Mouse (Mus musculus) liver, embryonic 16.5 days (tissue): ENCODE data around the gene F12. TPM values are rescaled to one million over a fixed set of nuclear protein-coding genes. Genes with fewer than 3 reads are reported as not detected.
A peak's percentile ranks its signal among the peaks of the same experiment; 100 is the strongest.

Experiments used
- ATAC-seq: fragments of 200-750 bp; cut with Nextera tagmentation; 2 replicates; pipeline ENCODE4 v1.8.0; 2017; ENCODE audit warnings: low read depth, mild to moderate bottlenecking, moderate number of reproducible peaks, moderate library complexity
- H3K27ac ChIP-seq: fragments of 300-500 bp; sonication (generic); 2 replicates; pipeline ENCODE4 v1.5.1; 2014; ENCODE audit warnings: mild to moderate bottlenecking, low read length
- H3K27me3 ChIP-seq: fragments of 300-500 bp; sonication (generic); 2 replicates; pipeline ENCODE4 v1.6.1; 2014; ENCODE audit warnings: low read depth, low read length, mixed read lengths; ENCODE audit not compliant: control insufficient read depth, insufficient read depth
- H3K36me3 ChIP-seq: fragments of 300-500 bp; sonication (generic); 2 replicates; pipeline ENCODE4 v1.6.1; 2014; ENCODE audit warnings: mild to moderate bottlenecking; ENCODE audit not compliant: control insufficient read depth, insufficient read depth
- H3K4me1 ChIP-seq: fragments of 300-500 bp; sonication (generic); 2 replicates; pipeline ENCODE4 v1.6.1; 2014; ENCODE audit warnings: low read depth, low read length, mixed read lengths; ENCODE audit not compliant: control insufficient read depth
- H3K4me2 ChIP-seq: fragments of 300-500 bp; sonication (generic); 2 replicates; pipeline ENCODE4 v1.6.1; 2014; ENCODE audit warnings: low read depth, low read length, mixed read lengths
- H3K4me3 ChIP-seq: fragments of 300-500 bp; sonication (generic); 2 replicates; pipeline ENCODE4 v1.5.1; 2014; ENCODE audit warnings: low read depth, mild to moderate bottlenecking, low read length
- H3K9ac ChIP-seq: fragments of 300-500 bp; sonication (generic); 2 replicates; pipeline ENCODE4 v1.6.1; 2014; ENCODE audit warnings: low read depth, low read length
- H3K9me3 ChIP-seq: fragments of 300-500 bp; sonication (generic); replicated peaks from 2 replicates; pipeline ENCODE4 v1.6.1; 2016; ENCODE audit warnings: low read length; ENCODE audit not compliant: control insufficient read depth
- WGBS: fragments of 180-500 bp; shearing (Covaris S2); extraction: QIAGEN DNeasy Blood & Tissue Kit; methylation state at CpG from one replicate; pipeline ENCODE4 v1.1.7; 2014; ENCODE audit not compliant: insufficient replicate concordance; 5-methylcytosine and 5-hydroxymethylcytosine counted together
- polyA plus RNA-seq: library from polyadenylated mRNA; unstranded; fragments of >200 nt; fragmentation: Nextera tagmentation; extraction: Ambion mirVana; gene quantifications from 2 replicates; pipeline ENCODE4 v1.2.1, GENCODE M21; 2015

The F12 gene
- polyA plus RNA-seq, 1 experiment from 2014 or later: 184 TPM

DNA sequence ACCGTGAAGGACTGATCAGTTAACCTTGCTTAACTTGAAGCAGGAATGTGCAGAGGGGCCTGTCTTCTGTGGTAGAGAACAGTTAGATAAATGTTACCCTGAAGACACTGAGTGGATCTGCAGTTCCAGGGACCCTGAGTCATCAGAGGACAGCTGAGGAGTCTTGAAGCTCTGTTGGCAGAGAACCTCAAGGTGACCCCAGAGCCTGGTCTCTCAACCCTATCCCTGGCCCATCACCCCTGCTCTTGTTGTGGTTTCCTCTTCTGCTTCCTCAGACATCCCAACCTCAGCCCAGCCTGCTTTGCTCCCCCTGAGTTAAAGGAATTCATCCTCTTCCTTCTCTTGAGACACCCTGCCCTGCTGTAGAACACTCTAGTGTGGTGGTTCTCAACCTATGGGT lies 28.5 kb downstream of the F12 start, which contains the start of gene Slc34a1:
Gene Slc34a1 (plus strand): TSS at position 100 of the 400 bp plus-strand sequence.
- no peak for ATAC-seq
- Histone ChIP-seq H3K4me3 (no peak within 1 kb of the TSS), H3K27me3 (peaks cover 6% of the 10 kb centered on the region), H3K36me3 (no peaks in the 10 kb centered on the region), H3K4me1 (no peaks in the 10 kb centered on the region), H3K9me3 (no peaks in the 10 kb centered on the region), H3K4me2 (no peak within 1 kb of the TSS), H3K9ac (no peak within 1 kb of the TSS), H3K27ac (no peak within 1 kb of the TSS)
- WGBS: 54% methylated on average over 1 of the region's 1 CpGs

- Histone ChIP-seq H3K36me3 (no peaks in the 10 kb centered on the region), H3K27ac (no peak overlapping the region), H3K27me3 (no peaks in the 10 kb centered on the region), H3K4me2 (no peak overlapping the region), H3K4me3 (no peak overlapping the region), H3K9me3 (no peaks in the 10 kb centered on the region), H3K4me1 (no peaks in the 10 kb centered on the region; the same call in 1 of the 2 replicates), H3K9ac (no peak overlapping the region)
- ATAC-seq: no peak
- 53% methylated on average over 4 of the region's 4 CpGs for WGBS
These were observed 33.7 kb downstream of the F12 start for GRCm38 (mm10) chr13:55392933-55393332.

DNA sequence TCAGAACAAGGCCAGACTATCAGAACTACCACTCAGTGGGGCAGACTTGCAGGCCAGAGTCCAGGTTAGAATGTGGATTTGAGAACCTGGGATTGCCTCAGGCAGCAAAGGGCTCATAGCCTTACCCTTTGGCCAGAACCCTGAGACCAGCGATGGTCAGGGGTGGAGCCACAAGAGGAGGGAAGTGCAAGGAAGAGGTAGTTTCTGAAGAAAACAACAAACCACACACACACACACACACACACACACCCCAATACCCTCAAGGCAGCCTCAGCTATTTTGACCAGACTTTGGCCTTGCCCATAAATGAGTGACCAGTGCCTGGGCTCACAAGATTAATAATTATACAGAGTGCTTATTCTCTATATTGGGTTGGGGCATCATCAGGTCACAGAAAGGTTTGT lies 35.0 kb downstream of the F12 start:
- no peaks in the 10 kb centered on the region for H3K27me3 ChIP-seq
- peak; percentile 79 for ATAC-seq
- no peak overlapping the region for H3K9ac ChIP-seq
- H3K9me3 ChIP-seq: no peaks in the 10 kb centered on the region
- no peak overlapping the region for H3K4me2 ChIP-seq
- peak overlapping the region; percentile 78 for H3K27ac ChIP-seq
- H3K4me1 ChIP-seq: no peaks in the 10 kb centered on the region; the same call in 1 of the 2 replicates
- no peak overlapping the region for H3K4me3 ChIP-seq
- WGBS: 44% methylated on average over 1 of the region's 1 CpGs
- H3K36me3 ChIP-seq: no peaks in the 10 kb centered on the region

GRCm38 (mm10) chr13:55390644-55391043 lies 35.9 kb downstream of the F12 start:
- no peaks in the 10 kb centered on the region; the same call in 1 of the 2 replicates for H3K4me1 ChIP-seq
- peak; percentile 57 for ATAC-seq

DNA sequence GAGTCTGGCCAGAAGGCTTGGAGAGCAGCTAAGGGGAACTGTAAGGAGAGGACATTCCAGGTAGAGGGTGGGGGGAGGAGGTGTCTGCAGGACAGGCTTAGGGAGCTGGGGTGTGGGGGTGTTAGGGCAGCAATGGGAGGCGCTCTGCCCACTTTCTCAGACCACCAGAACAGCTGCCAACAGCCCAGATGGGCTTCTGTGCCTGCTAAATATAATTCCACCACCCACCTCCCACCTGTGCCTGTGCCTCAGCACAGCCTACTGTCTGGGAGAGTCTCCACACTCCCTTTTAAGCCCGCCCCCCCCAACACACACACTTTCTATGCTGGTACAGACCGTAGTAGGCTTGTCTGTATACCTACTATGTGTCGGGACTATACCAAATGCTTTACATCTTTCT lies 44.8 kb downstream of the F12 start:
- no peak overlapping the region for H3K27ac ChIP-seq
- no peak overlapping the region for H3K4me2 ChIP-seq
- no peak for ATAC-seq
- H3K4me3 ChIP-seq: no peak overlapping the region
- H3K9me3 ChIP-seq: no peaks in the 10 kb centered on the region
- no peak overlapping the region for H3K9ac ChIP-seq
- no peaks in the 10 kb centered on the region for H3K4me1 ChIP-seq
- H3K27me3 ChIP-seq: no peaks in the 10 kb centered on the region
- H3K36me3 ChIP-seq: no peaks in the 10 kb centered on the region
- 57% methylated on average over 4 of the region's 4 CpGs for WGBS

More at GRCm38 (mm10) chr13:55390644-55391043, 35.9 kb downstream of the F12 start:
- Histone ChIP-seq H3K27ac (peak overlapping the region; percentile 78), H3K27me3 (no peaks in the 10 kb centered on the region), H3K9ac (no peak overlapping the region), H3K4me3 (no peak overlapping the region), H3K9me3 (no peaks in the 10 kb centered on the region), H3K36me3 (no peaks in the 10 kb centered on the region), H3K4me2 (no peak overlapping the region)
- WGBS: 46% methylated on average over 3 of the region's 3 CpGs

DNA sequence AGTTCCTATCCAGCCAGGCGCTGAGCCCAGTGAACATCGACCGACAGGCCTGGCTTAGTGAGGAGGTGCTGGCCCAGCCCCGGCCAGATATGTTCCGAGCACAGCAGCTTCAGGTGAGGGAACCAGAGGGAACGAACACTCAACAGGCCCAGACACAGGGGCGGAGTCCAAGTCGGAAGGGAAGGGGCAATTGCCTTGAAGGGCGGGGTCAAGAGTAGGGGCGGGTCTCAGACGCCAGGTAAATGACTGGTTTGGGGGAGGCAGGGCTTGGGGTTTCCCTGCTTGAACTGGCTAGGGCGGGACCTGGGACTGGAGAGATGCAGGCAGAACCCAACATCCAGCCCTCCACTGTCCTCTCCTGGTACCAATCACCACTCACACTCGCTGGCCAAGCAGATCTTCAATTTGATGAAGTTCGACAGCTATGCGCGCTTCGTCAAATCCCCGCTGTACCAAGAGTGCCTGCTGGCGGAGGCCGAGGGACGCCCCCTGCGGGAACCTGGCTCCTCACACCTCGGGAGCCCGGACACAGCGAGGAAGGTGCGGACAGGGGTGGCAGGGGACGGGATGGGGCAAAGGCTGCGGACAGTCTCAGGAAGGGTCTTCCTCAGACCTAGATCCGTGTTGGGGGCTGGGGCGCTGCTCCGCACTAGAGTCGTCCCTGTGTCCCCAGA lies 47.5 kb downstream of the F12 start:
- ATAC-seq: no peak
- 68% methylated on average over 32 of the region's 32 CpGs for WGBS
- Histone ChIP-seq H3K9ac (no peak overlapping the region), H3K4me3 (no peak overlapping the region), H3K9me3 (no peaks in the 10 kb centered on the region), H3K4me1 (no peaks in the 10 kb centered on the region), H3K36me3 (no peaks in the 10 kb centered on the region), H3K27me3 (no peaks in the 10 kb centered on the region), H3K4me2 (no peak overlapping the region), H3K27ac (no peak overlapping the region)

GRCm38 (mm10) chr13:55375877-55376276 lies 50.7 kb downstream of the F12 start:
- Histone ChIP-seq H3K27ac (no peak overlapping the region), H3K9me3 (no peaks in the 10 kb centered on the region), H3K36me3 (no peaks in the 10 kb centered on the region), H3K27me3 (no peaks in the 10 kb centered on the region), H3K4me3 (no peak overlapping the region), H3K9ac (no peak overlapping the region), H3K4me2 (no peak overlapping the region), H3K4me1 (peaks cover 3% of the 10 kb centered on the region)
- no peak for ATAC-seq
- WGBS: 56% methylated on average over 2 of the region's 2 CpGs

DNA sequence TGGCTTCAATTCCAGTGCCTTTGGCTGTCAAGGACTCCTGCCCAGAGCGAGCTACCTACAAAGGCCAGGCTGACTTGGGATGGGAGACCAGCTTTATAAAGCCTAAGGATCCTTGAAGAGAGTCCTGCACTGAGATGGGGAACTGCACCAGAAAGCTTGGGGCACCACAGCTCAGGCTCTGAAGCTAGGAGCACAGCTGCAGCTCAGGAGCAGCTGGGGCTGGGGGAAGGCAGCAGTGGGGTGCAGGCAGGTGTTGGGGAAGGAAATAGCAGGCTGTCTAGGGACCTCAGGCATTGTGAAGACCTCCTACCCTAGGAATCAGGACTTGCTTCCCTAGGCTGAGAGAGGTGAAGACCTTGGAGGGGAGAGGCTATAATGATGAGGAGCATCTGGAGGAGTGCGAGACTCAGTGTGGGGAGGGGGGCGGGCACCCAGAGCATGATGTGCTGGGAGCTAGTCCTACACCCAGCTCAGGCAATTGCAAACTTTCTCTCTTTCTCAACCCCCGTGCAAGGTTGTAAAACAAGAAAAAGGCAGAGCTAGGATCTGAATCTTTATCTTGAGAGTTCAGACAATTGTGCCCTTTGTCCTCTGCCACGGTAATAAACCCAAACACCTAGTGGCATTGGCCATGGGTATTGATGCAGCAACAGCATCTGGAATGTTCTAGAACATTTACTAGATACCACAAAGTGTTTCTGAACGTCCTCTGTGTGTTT lies 52.2 kb downstream of the F12 start:
- 62% methylated on average over 6 of the region's 6 CpGs for WGBS
- Histone ChIP-seq H3K36me3 (no peaks in the 10 kb centered on the region), H3K27ac (no peak overlapping the region), H3K4me2 (no peak overlapping the region), H3K4me3 (no peak overlapping the region), H3K9me3 (no peaks in the 10 kb centered on the region), H3K27me3 (no peaks in the 10 kb centered on the region), H3K4me1 (peaks cover 16% of the 10 kb centered on the region), H3K9ac (no peak overlapping the region)
- no peak for ATAC-seq

DNA sequence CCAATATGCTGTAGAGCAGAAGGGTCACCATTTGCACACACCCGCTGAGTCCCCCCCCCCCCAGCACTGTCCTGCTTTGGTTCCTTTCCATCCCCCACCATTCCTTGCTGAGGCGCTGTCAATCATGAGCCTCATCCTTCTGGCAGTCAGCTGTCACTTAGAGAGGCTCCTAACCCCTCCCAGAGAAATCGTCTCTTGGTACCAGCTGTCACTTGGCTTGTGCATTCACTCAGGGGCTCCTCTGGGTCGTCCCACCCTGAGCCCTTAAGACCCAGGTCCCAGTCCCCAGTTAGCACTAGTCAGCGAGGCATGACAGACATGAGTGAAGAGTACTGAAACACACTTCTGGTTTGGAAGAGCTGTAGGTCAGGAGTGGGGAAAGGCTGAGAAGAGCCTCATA lies 54.9 kb downstream of the F12 start:
- Histone ChIP-seq H3K36me3 (no peaks in the 10 kb centered on the region), H3K4me2 (no peak overlapping the region), H3K9me3 (no peaks in the 10 kb centered on the region), H3K9ac (no peak overlapping the region), H3K4me3 (no peak overlapping the region), H3K27me3 (no peaks in the 10 kb centered on the region), H3K4me1 (peaks cover 31% of the 10 kb centered on the region), H3K27ac (no peak overlapping the region)
- 50% methylated on average over 5 of the region's 5 CpGs for WGBS
- ATAC-seq: no peak
